Mouse (Mus musculus): ENCODE measurements around the gene Thra.

DNA sequence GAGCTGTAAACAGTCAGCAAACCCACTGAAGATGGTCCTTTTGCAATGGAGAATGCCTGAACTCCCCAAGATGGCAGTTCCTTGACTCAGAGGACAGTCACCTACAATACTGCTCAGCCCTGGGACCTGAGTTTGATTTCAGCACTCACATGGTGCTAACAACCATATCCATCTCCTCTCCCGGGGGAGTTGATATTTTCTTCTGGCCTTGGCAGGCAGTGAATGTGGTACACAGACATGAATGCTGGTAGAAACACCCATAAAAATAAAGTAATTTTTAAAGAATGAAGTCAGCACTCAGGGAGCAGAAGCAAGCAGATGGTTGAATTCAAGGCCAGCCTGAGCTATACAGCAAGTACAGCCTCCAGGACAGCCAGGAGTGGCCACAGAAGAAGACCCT lies 4.3 kb upstream of the Thra start:
- TF ChIP-seq POLR2A (IDR thresholded peaks at IDR 0.05; ENCODE audit: borderline replicate concordance, low read depth, low read length) (no peak), CTCF (IDR thresholded peaks at IDR 0.05; ENCODE audit: low read depth, low read length) (no peak)
